Mouse (Mus musculus) neural tube, embryonic 11.5 days (tissue): ENCODE measurements around the gene Zfp459. TPM values are rescaled to one million over a fixed set of nuclear protein-coding genes. Genes with fewer than 3 reads are reported as not detected.
"Not testable (repeated sequence)": the region's sequence is repeated elsewhere in the genome, so short reads cannot be mapped to it uniquely, and the experiment has no call there.

Experiments used
- ATAC-seq: fragments of 200-750 bp; cut with Nextera tagmentation; 2 replicates; pipeline ENCODE4 v1.8.0; 2017; ENCODE audit warnings: moderate number of reproducible peaks, mild to moderate bottlenecking, moderate TSS enrichment, moderate library complexity; ENCODE audit not compliant: insufficient read depth, low FRiP score, low TSS enrichment
- DNase-seq: peaks from one replicate; pipeline ENCODE4 v3.0.0-alpha.2; 2015; ENCODE audit warnings: low spot score
- H3K27ac ChIP-seq: fragments of 300-500 bp; sonication (generic); 2 replicates; pipeline ENCODE4 v1.5.1; 2014; ENCODE audit warnings: low read depth, mild to moderate bottlenecking, low read length
- H3K27me3 ChIP-seq: fragments of 300-500 bp; sonication (generic); 2 replicates; pipeline ENCODE4 v1.6.1; 2014; ENCODE audit warnings: mild to moderate bottlenecking, low read length, mixed read lengths; ENCODE audit not compliant: control insufficient read depth, insufficient read depth
- H3K36me3 ChIP-seq: fragments of 300-500 bp; sonication (generic); 2 replicates; pipeline ENCODE4 v1.6.1; 2014; ENCODE audit warnings: mild to moderate bottlenecking, low read length, moderate library complexity, mixed read lengths; ENCODE audit not compliant: control insufficient read depth, insufficient read depth
- H3K4me1 ChIP-seq: fragments of 300-500 bp; sonication (generic); 2 replicates; pipeline ENCODE4 v1.6.1; 2014; ENCODE audit warnings: low read length, mixed read lengths; ENCODE audit not compliant: control insufficient read depth, insufficient read depth
- H3K4me2 ChIP-seq: fragments of 300-500 bp; sonication (generic); 2 replicates; pipeline ENCODE4 v1.6.1; 2014; ENCODE audit warnings: low read depth, mild to moderate bottlenecking, moderate library complexity
- H3K4me3 ChIP-seq: fragments of 300-500 bp; sonication (generic); 2 replicates; pipeline ENCODE4 v1.5.1; 2014; ENCODE audit warnings: low read depth, low read length
- H3K9ac ChIP-seq: fragments of 300-500 bp; sonication (generic); 2 replicates; pipeline ENCODE4 v1.6.1; 2014; ENCODE audit warnings: mild to moderate bottlenecking, low read length
- H3K9me3 ChIP-seq: fragments of 300-500 bp; sonication (generic); 2 replicates; pipeline ENCODE4 v1.6.1; 2016; ENCODE audit warnings: low read length; ENCODE audit not compliant: control insufficient read depth
- WGBS: fragments of 180-500 bp; shearing (Covaris S2); extraction: QIAGEN DNeasy Blood & Tissue Kit; methylation state at CpG from one replicate; pipeline ENCODE4 v1.1.7; 2014; 5-methylcytosine and 5-hydroxymethylcytosine counted together
- polyA plus RNA-seq: library from polyadenylated mRNA; unstranded; fragments of >200 nt; fragmentation: Nextera tagmentation; extraction: Ambion mirVana; gene quantifications from 2 replicates; pipeline ENCODE4 v1.2.1, GENCODE M21; 2014

Zfp459 gene
- polyA plus RNA-seq, 1 experiment from 2014 or later = 1.2 TPM

DNA sequence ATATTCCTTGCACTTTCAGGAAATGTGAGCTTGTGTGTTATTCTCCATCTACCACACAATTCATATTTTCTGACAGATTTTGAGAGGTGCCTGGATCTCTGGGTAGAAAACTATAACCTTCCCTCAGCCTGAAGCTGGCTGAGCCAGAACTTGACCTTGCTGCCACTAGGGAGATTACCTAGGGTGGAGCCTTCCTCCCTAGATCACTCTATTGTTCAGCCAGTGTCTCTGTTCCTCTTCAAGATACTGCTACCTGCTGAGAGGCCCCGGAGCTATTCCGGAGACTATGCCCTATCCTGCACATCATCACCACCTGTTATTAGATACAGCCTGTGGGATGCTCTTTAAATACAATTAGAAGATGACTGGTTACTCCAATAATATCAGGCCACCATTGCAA lies 1.3 kb upstream of the Zfp459 start:
- H3K4me2 ChIP-seq, H3K9me3 ChIP-seq, H3K27me3 ChIP-seq, H3K4me1 ChIP-seq, H3K36me3 ChIP-seq, H3K9ac ChIP-seq, DNase-seq, H3K4me3 ChIP-seq, ATAC-seq, H3K27ac ChIP-seq: not testable (repeated sequence)
- WGBS = 82% methylated on average over 2 of the region's 2 CpGs

DNA sequence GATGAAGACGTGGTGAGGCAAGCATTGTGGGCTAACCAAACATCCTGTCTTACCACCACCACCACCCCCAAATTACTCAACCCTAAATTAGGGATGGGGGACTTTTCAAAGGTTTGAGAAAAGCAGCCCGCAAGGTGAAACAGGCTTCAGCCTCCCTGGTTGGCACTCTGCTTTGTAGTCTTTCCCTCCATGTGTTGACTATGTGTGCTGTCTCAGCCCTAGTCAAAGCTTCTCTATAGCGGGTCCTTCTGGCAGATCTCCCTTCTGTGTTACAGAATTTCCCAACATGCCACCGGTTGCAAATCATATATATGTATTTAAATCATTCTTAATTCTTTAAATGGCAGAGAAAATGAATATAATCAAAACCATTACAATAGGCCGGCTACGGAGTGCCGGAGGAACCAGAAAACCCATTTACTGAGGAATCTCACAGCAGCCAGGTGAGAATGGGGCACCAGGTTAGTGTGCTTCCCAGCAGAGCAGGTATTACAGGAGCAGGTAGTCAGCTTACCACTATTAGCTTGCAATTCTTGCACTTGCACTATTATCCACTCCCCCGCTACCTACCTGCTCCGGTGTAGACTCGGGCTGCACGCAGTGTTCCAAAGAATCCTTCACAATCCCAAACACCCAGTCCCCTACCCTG lies 536 bp downstream of the Zfp459 start:
- no peaks in the 10 kb centered on the region for H3K27me3 ChIP-seq
- H3K4me1 ChIP-seq = no peaks in the 10 kb centered on the region
- H3K9ac ChIP-seq = peak overlapping the region; percentile 54
- no peaks in the 10 kb centered on the region for H3K9me3 ChIP-seq
- peak overlapping the region; percentile 57 for H3K4me3 ChIP-seq
- no peak for DNase-seq
- no peak overlapping the region for H3K27ac ChIP-seq
- peak overlapping the region; percentile 61 for H3K4me2 ChIP-seq
- no peak; the same call in 1 of the 2 replicates for ATAC-seq
- 34% methylated on average over 11 of the region's 11 CpGs for WGBS
- H3K36me3 ChIP-seq = no peaks in the 10 kb centered on the region

GRCm38 (mm10) chr13:67416811-67417210 lies 4.4 kb downstream of the Zfp459 start:
- 91% methylated on average over 3 of the region's 3 CpGs for WGBS
- ATAC-seq = no peak
- Histone ChIP-seq H3K9me3 (no peaks in the 10 kb centered on the region), H3K9ac (no peak overlapping the region), H3K4me3 (no peak overlapping the region), H3K4me1 (no peaks in the 10 kb centered on the region), H3K27me3 (no peaks in the 10 kb centered on the region), H3K27ac (no peak overlapping the region), H3K4me2 (no peak overlapping the region), H3K36me3 (no peaks in the 10 kb centered on the region)
- DNase-seq = no peak

DNA sequence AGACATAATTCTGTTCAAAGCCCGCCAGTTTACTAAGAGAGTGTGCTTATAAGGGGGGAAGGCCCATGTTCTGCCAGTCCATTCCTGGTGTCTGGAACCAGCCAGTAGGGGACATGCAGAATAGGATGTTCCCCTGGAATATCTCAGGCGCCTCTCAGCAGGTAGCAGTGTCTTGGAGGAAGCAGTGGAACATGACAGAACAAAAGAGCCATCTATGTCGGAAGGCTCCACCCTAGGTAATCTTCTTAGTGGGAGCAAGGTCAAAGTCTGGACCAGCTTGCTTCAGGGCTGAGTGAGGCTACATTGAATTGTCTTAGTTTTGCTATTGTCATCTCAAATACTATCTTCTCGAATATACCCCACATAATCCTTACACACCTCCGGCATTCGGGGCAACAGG lies 5.5 kb downstream of the Zfp459 start:
- DNase-seq = no peak
- no peak overlapping the region for H3K27ac ChIP-seq
- no peaks in the 10 kb centered on the region for H3K4me1 ChIP-seq
- ATAC-seq = no peak
- WGBS = 93% methylated on average over 6 of the region's 6 CpGs
- H3K4me3 ChIP-seq = no peak overlapping the region
- H3K4me2 ChIP-seq = no peak overlapping the region
- H3K9ac ChIP-seq = no peak overlapping the region
- no peaks in the 10 kb centered on the region for H3K9me3 ChIP-seq
- H3K27me3 ChIP-seq = no peaks in the 10 kb centered on the region
- H3K36me3 ChIP-seq = no peaks in the 10 kb centered on the region

GRCm38 (mm10) chr13:67413634-67414033 lies 7.6 kb downstream of the Zfp459 start:
- H3K4me2 ChIP-seq, H3K4me1 ChIP-seq, H3K36me3 ChIP-seq, H3K27me3 ChIP-seq, H3K9me3 ChIP-seq, DNase-seq, ATAC-seq, H3K27ac ChIP-seq, H3K4me3 ChIP-seq, H3K9ac ChIP-seq: not testable (repeated sequence)
- 81% methylated on average over 3 of the region's 3 CpGs for WGBS

- 4% methylated on average over 14 of the region's 16 CpGs for WGBS
- not testable (repeated sequence) for H3K36me3 ChIP-seq
Observed at GRCm38 (mm10) chr13:67399183-67399903, 21.9 kb downstream of the Zfp459 start, which contains the start of gene Zfp429. Zfp429 (minus strand) TSS chr13:67399819.

GRCm38 (mm10) chr13:67376255-67376654 lies 45.0 kb downstream of the Zfp459 start:
- ATAC-seq, H3K27me3 ChIP-seq, H3K9me3 ChIP-seq, H3K36me3 ChIP-seq, H3K4me1 ChIP-seq, DNase-seq, H3K9ac ChIP-seq, H3K27ac ChIP-seq, H3K4me2 ChIP-seq, H3K4me3 ChIP-seq: not testable (repeated sequence)
- 59% methylated on average over 3 of the region's 3 CpGs for WGBS

More at GRCm38 (mm10) chr13:67399183-67399903, 21.9 kb downstream of the Zfp459 start, which contains the start of gene Zfp429:
- not testable (repeated sequence) for H3K4me1 ChIP-seq, H3K9me3 ChIP-seq, H3K9ac ChIP-seq, H3K27me3 ChIP-seq, H3K27ac ChIP-seq
- peak within 1 kb of the TSS; percentile 43 for H3K4me3 ChIP-seq
- ATAC-seq = peak; percentile 95
- DNase-seq = peak; percentile 77
- peak within 1 kb of the TSS; percentile 48 for H3K4me2 ChIP-seq

GRCm38 (mm10) chr13:67375050-67375911 lies 45.9 kb downstream of the Zfp459 start, which contains the start of the genes Gm28041 and Zfp456:
Gm28041 (minus strand) TSS chr13:67375733.
Zfp456 (minus strand) TSS chr13:67375810.
- ATAC-seq (peak; percentile 90), DNase-seq (peak; percentile 71)
- not testable (repeated sequence) for H3K27me3 ChIP-seq, H3K27ac ChIP-seq, H3K9me3 ChIP-seq, H3K4me1 ChIP-seq, H3K36me3 ChIP-seq, H3K9ac ChIP-seq
- H3K4me2 ChIP-seq = peak within 1 kb of the TSS; percentile 39
- 15% methylated on average over 14 of the region's 15 CpGs for WGBS
- H3K4me3 ChIP-seq = peak within 1 kb of the TSS; percentile 32
